8 mouse cellular contexts compared by ENCODE assay signal in the genomic region with DNA sequence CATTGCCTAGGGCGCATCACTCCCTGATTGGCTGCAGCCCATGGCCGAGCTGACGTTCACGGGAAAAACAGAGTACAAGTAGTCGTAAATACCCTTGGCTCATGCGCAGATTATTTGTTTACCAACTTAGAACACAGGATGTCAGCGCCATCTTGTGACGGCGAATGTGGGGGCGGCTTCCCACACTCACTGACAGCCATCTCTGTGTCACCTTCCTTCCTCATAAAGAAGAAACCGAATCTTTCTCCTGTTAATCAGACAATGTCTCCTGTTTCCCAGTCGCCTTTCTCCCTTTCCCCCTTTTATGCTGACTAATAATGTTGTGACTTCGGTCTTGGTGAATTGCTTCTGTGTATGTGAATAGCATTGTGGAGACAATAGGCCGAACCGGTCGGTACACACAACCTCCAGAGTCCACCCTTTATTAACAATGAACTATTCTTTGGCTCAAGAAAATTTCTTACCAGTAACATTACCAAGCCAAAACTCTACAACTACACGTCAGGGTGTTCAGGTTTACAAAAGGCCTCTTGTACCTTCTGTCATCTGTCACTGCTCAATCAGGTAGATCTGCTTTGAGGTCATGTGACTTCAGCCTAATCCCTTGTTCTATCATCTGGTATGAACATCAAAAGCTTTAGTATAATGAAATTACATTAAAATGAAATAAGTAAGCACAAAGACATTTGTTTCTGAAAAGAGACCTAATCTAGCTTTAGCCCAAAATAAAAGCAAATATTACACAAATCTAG. TPM values are rescaled to one million over a fixed set of nuclear protein-coding genes. Genes with fewer than 3 reads are reported as not detected.
A peak's percentile ranks its signal among the peaks of the same experiment; 100 is the strongest.
DNase-seq lines count a peak whose midpoint lies in the region; ATAC-seq and TF ChIP-seq lines count a peak whose summit lies in the region.

No protein-coding gene starts in this region.

- no peak for TF ChIP-seq POLR2A in CH12.LX (IDR thresholded peaks at IDR 0.05; ENCODE audit: low read depth, low read length)

- no peaks in the 10 kb centered on the region for H3K27me3 ChIP-seq in CH12.LX (replicated peaks)
- no peaks in the 10 kb centered on the region for H3K27me3 ChIP-seq in embryonic facial prominence, embryonic 12.5 days

- peak; percentile 16 for DNase-seq in adrenal gland, adult 8-10 months
- no peak for DNase-seq in adrenal gland, adult 18-20 months (ENCODE audit: low spot score in 2 of 2)
- DNase-seq in CH12.LX (ENCODE audit: extremely low read depth), result peak; percentile 58
- peak; percentile 10 for DNase-seq in heart, postnatal 25 days (ENCODE audit: low spot score)
- DNase-seq in layer of hippocampus, adult 18-20 months (ENCODE audit: low spot score in 2 of 2), result peak; percentile 22 to 61
- DNase-seq in telencephalon, adult 2 months (ENCODE audit: low read depth, low spot score), result peak; percentile 17

- in situ Hi-C loops in CH12.LX (cut with MboI; ENCODE audit: low pct_ligation_motif_present, low pct_unique_long_range_greater_than_20kb, low sequenced_read_pairs), result no loop called here

- intact Hi-C loops in heart, postnatal 25 days (cut with DNase I), result no loop called here

- TF ChIP-seq RAD21 in CH12.LX (IDR thresholded peaks at IDR 0.05; ENCODE audit: low read depth, low read length), result no peak

- H3K36me3 ChIP-seq in CH12.LX (replicated peaks in 1 of 2; ENCODE audit: control insufficient read depth in 1 of 2, insufficient read depth in 1 of 2, low read length in 1 of 2), result no peaks in the 10 kb centered on the region
- no peaks in the 10 kb centered on the region for H3K36me3 ChIP-seq in embryonic facial prominence, embryonic 12.5 days

- peak overlapping the region; percentile 18; the same call in 1 of the 2 replicates for H3K4me2 ChIP-seq in CH12.LX (ENCODE audit: insufficient read depth, low read depth, poor library complexity, severe bottlenecking)
- H3K4me2 ChIP-seq in embryonic facial prominence, embryonic 12.5 days (replicated peaks), result peak overlapping the region; percentile 11; the same call in 1 of the 2 replicates

- peak overlapping the region; percentile 18; the same call in 1 of the 2 replicates for H3K27ac ChIP-seq in CH12.LX (ENCODE audit: insufficient read depth, low read depth)
- H3K27ac ChIP-seq in embryonic facial prominence, embryonic 12.5 days, result no peak overlapping the region

- no peaks in the 10 kb centered on the region for H3K79me2 ChIP-seq in CH12.LX (replicated peaks; ENCODE audit: control insufficient read depth, extremely low read depth, insufficient read depth, poor library complexity, severe bottlenecking)

- no peaks in the 10 kb centered on the region for H3K9me3 ChIP-seq in CH12.LX (replicated peaks; ENCODE audit: low read length)
- H3K9me3 ChIP-seq in embryonic facial prominence, embryonic 12.5 days, result no peaks in the 10 kb centered on the region

- peak in 1 of 2 experiments; percentile 26; a peak in 2 of 4 replicates for TF ChIP-seq CTCF in CH12.LX (conservative IDR thresholded peaks at IDR 0.05 in 1 of 2, IDR thresholded peaks at IDR 0.05 in 1 of 2; ENCODE audit: low read depth in 2 of 2, low read length in 2 of 2)

- peak overlapping the region; percentile 33; the same call in 1 of the 2 replicates for H3K9ac ChIP-seq in CH12.LX (ENCODE audit: insufficient read depth, low read depth)
- H3K9ac ChIP-seq in embryonic facial prominence, embryonic 12.5 days, result no peak overlapping the region

- no peak for ATAC-seq in embryonic facial prominence, embryonic 12.5 days (ENCODE audit: insufficient number of reproducible peaks, insufficient read depth, low FRiP score, low TSS enrichment)
- ATAC-seq in megakaryocyte progenitor cell, adult 5-6 weeks (replicated peaks; ENCODE audit: poor library complexity), result peak; percentile 95

- WGBS in embryonic facial prominence, embryonic 12.5 days, result 49% methylated on average over 13 of the region's 17 CpGs

- dilution Hi-C loops in CH12.LX (cut with MboI; ENCODE audit: extremely low pct_ligation_motif_present, extremely low pct_unique_long_range_greater_than_20kb, low sequenced_read_pairs), result no loop called here

- no peak for TF ChIP-seq EP300 in CH12.LX (IDR thresholded peaks at IDR 0.05; ENCODE audit: low read length)

- peak overlapping the region in 2 of 3 experiments; percentile 41 to 45 for H3K4me3 ChIP-seq in CH12.LX (replicated peaks in 1 of 3; ENCODE audit: low read depth in 2 of 3, low read length in 2 of 3, poor library complexity in 1 of 3)
- no peak overlapping the region for H3K4me3 ChIP-seq in embryonic facial prominence, embryonic 12.5 days

- peaks cover 0 to 6% of the 10 kb centered on the region in 2 experiments; a peak in 2 of 4 replicates for H3K4me1 ChIP-seq in CH12.LX (ENCODE audit: control insufficient read depth in 1 of 2, insufficient read depth in 2 of 2)
- no peaks in the 10 kb centered on the region for H3K4me1 ChIP-seq in embryonic facial prominence, embryonic 12.5 days

TF ChIP-seq in CH12.LX, 34 proteins besides CTCF, POLR2A, EP300 and RAD21:
- TF ChIP-seq MEF2A (IDR thresholded peaks at IDR 0.05; ENCODE audit: borderline replicate concordance, low read depth, low read length) (no peak), USF1 (IDR thresholded peaks at IDR 0.05; ENCODE audit: low read depth, low read length) (peak; percentile 57), USF2 (conservative IDR thresholded peaks at IDR 0.05; ENCODE audit: low read depth, low read length) (peak; percentile 55), HCFC1 (IDR thresholded peaks at IDR 0.05; ENCODE audit: low read depth, low read length) (peak; percentile 32; the same call in 1 of the 2 replicates)

RNA-seq across cellular contexts. Expression of a gene that starts 22.6 kb away (rescaled TPM):
- 1 to 10 TPM in 1 of 4 experiments, under 1 TPM in 3; 0.61 to 1.4 (median 0.83) TPM for total RNA-seq in adrenal gland, adult 8-10 months (2022)
- under 1 TPM; 0.42 to 0.50 TPM for total RNA-seq in adrenal gland, adult 18-20 months (2021)
- 1.9 and 2.1 TPM in 2 replicates for total RNA-seq in CH12.LX (2012; rRNA removed)
- total RNA-seq in CH12.LX (2014; rRNA removed), result 0.13 TPM in 1 of 2 replicates, not detected in the other
- 0.12 and 0.27 TPM in 2 replicates for polyA plus RNA-seq in CH12.LX (2012; ENCODE audit: insufficient read length, low read depth)
- 4.6 and 4.8 TPM in 2 replicates for polyA plus RNA-seq in embryonic facial prominence, embryonic 12.5 days (2016; fragmentation: Nextera tagmentation; extraction: Ambion mirVana)
- under 1 TPM; 0.18 to 0.59 TPM for total RNA-seq in heart, postnatal 25 days (2021)
- 1 to 10 TPM; 1.3 to 1.8 TPM for total RNA-seq in layer of hippocampus, adult 18-20 months (2021)
- total RNA-seq in megakaryocyte progenitor cell, adult 5-6 weeks (2015), result 0.27 and 0.54 TPM in 2 replicates
- 0.44 and 0.62 TPM in 2 replicates for total RNA-seq in megakaryocyte progenitor cell, adult 5-6 weeks (2017)

RNA-seq across cellular contexts. Expression of a gene that starts 41.7 kb away (rescaled TPM):
- total RNA-seq in adrenal gland, adult 8-10 months (2022), result 10 to 100 TPM in 2 of 4 experiments, 1 to 10 TPM in 2; 6.6 to 28.6 (median 16.7) TPM
- total RNA-seq in adrenal gland, adult 18-20 months (2021), result 10 to 100 TPM in 1 of 2 experiments, 1 to 10 TPM in 1; 2.5 to 22.2 TPM
- total RNA-seq in CH12.LX (2012; rRNA removed) (2.0 and 2.2 TPM in 2 replicates), CH12.LX (2014; rRNA removed) (0.39 and 0.70 TPM in 2 replicates)
- 0.23 and 0.50 TPM in 2 replicates for polyA plus RNA-seq in CH12.LX (2012; ENCODE audit: insufficient read length, low read depth)
- polyA plus RNA-seq in embryonic facial prominence, embryonic 12.5 days (2016; fragmentation: Nextera tagmentation; extraction: Ambion mirVana), result 5.8 and 7.5 TPM in 2 replicates
- under 1 TPM; 0.36 to 0.49 TPM for total RNA-seq in heart, postnatal 25 days (2021)
- 10 to 100 TPM; 11.2 to 12.3 TPM for total RNA-seq in layer of hippocampus, adult 18-20 months (2021)
- total RNA-seq in megakaryocyte progenitor cell, adult 5-6 weeks (2015), result 0.30 TPM in 1 of 2 replicates, not detected in the other
- total RNA-seq in megakaryocyte progenitor cell, adult 5-6 weeks (2017), result not detected in 2 replicates

RNA-seq across cellular contexts. Expression of a gene that starts 56.6 kb away (rescaled TPM):
- total RNA-seq in adrenal gland, adult 8-10 months (2022), result 10 to 100 TPM; 63.5 to 73.0 (median 71.1) TPM
- 10 to 100 TPM; 70.0 to 71.9 TPM for total RNA-seq in adrenal gland, adult 18-20 months (2021)
- 179 and 210 TPM in 2 replicates for total RNA-seq in CH12.LX (2012; rRNA removed)
- total RNA-seq in CH12.LX (2014; rRNA removed), result 476 and 500 TPM in 2 replicates
- polyA plus RNA-seq in CH12.LX (2012; ENCODE audit: insufficient read length, low read depth), result 238 and 246 TPM in 2 replicates
- polyA plus RNA-seq in embryonic facial prominence, embryonic 12.5 days (2016; fragmentation: Nextera tagmentation; extraction: Ambion mirVana), result 284 and 286 TPM in 2 replicates
- 10 to 100 TPM; 59.5 to 60.8 TPM for total RNA-seq in heart, postnatal 25 days (2021)
- 10 to 100 TPM; 82.6 to 88.7 TPM for total RNA-seq in layer of hippocampus, adult 18-20 months (2021)
- 391 and 416 TPM in 2 replicates for total RNA-seq in megakaryocyte progenitor cell, adult 5-6 weeks (2015)
- 317 and 335 TPM in 2 replicates for total RNA-seq in megakaryocyte progenitor cell, adult 5-6 weeks (2017)

RNA-seq across cellular contexts. Expression of a gene that starts 56.6 kb away (rescaled TPM):
- total RNA-seq in adrenal gland, adult 8-10 months (2022), result 10 to 100 TPM; 20.8 to 24.1 (median 22.3) TPM
- 10 to 100 TPM; 21.3 to 21.8 TPM for total RNA-seq in adrenal gland, adult 18-20 months (2021)
- total RNA-seq in CH12.LX (2012; rRNA removed), result 19.8 and 23.9 TPM in 2 replicates
- 47.8 and 54.4 TPM in 2 replicates for total RNA-seq in CH12.LX (2014; rRNA removed)
- polyA plus RNA-seq in CH12.LX (2012; ENCODE audit: insufficient read length, low read depth), result 19.8 and 22.3 TPM in 2 replicates
- 26.6 and 27.7 TPM in 2 replicates for polyA plus RNA-seq in embryonic facial prominence, embryonic 12.5 days (2016; fragmentation: Nextera tagmentation; extraction: Ambion mirVana)
- 10 to 100 TPM; 12.5 to 15.3 TPM for total RNA-seq in heart, postnatal 25 days (2021)
- 10 to 100 TPM; 13.0 to 14.8 TPM for total RNA-seq in layer of hippocampus, adult 18-20 months (2021)
- total RNA-seq in megakaryocyte progenitor cell, adult 5-6 weeks (2015), result 30.2 and 33.0 TPM in 2 replicates
- 34.9 and 38.4 TPM in 2 replicates for total RNA-seq in megakaryocyte progenitor cell, adult 5-6 weeks (2017)

RNA-seq across cellular contexts. Expression of a gene that starts 57.2 kb away (rescaled TPM):
- 10 to 100 TPM in 2 of 4 experiments, 1 to 10 TPM in 2; 8.3 to 15.0 (median 10.0) TPM for total RNA-seq in adrenal gland, adult 8-10 months (2022)
- 10 to 100 TPM; 12.7 to 13.5 TPM for total RNA-seq in adrenal gland, adult 18-20 months (2021)
- total RNA-seq in CH12.LX (2012; rRNA removed) (4.4 and 7.2 TPM in 2 replicates), CH12.LX (2014; rRNA removed) (14.3 and 14.8 TPM in 2 replicates)
- polyA plus RNA-seq in CH12.LX (2012; ENCODE audit: insufficient read length, low read depth), result 9.7 and 14.9 TPM in 2 replicates
- 17.3 and 19.7 TPM in 2 replicates for polyA plus RNA-seq in embryonic facial prominence, embryonic 12.5 days (2016; fragmentation: Nextera tagmentation; extraction: Ambion mirVana)
- total RNA-seq in heart, postnatal 25 days (2021), result 10 to 100 TPM; 11.8 to 12.9 TPM
- total RNA-seq in layer of hippocampus, adult 18-20 months (2021), result 10 to 100 TPM; 21.9 to 24.9 TPM
- 62.2 and 84.3 TPM in 2 replicates for total RNA-seq in megakaryocyte progenitor cell, adult 5-6 weeks (2015)
- total RNA-seq in megakaryocyte progenitor cell, adult 5-6 weeks (2017), result 37.0 and 56.6 TPM in 2 replicates

Comparison
In these comparisons a context has a peak if more than half of its experiments do, and no peak if none do; other contexts are left out.
1. DNase-seq: peak in adrenal gland, adult 8-10 months (single experiment), CH12.LX (single experiment), heart, postnatal 25 days (single experiment), layer of hippocampus, adult 18-20 months (2 of 2) and telencephalon, adult 2 months (single experiment); none in adrenal gland, adult 18-20 months (0 of 2).